Mouse (Mus musculus): ENCODE data around the gene Olfr1044.

GRCm38 (mm10) chr2:86135828-86136227, 41.8 kb downstream of the Olfr1044 start, which contains the start of gene Olfr1039:
- no peak for TF ChIP-seq GATA1 (IDR thresholded peaks at IDR 0.05; ENCODE audit: low read length)
- TF ChIP-seq TAL1 (IDR thresholded peaks at IDR 0.05; ENCODE audit: low read length), result no peak
